Mouse (Mus musculus): ENCODE results near the gene Rgs6.

DNA sequence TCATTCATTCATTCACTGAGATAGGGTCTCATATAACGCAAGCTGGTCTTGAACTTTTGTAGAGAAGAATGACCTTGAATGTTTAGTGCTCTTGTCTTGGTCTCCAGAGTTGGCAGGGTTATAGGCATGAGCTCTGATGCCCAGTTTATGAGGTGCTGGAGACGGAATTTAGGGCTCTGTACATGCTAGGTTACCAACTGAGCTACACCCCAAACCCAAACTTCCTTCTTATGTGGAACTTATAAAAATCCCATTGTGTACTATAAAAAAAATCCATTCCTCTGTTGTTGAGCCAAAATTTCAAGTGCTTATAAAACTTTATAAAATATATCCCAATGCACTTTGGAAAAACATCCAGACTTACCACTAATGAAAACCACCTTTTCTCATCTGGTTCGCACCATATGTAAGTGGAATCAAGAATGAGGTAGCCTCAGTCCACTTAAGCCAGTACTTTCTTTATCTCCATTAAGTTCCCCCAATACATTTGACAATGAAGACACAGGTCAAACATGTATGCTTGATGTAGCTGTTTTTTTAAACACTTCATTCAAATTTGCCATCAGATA, 260.3 kb downstream of the Rgs6 start:
- TF ChIP-seq CTCF (IDR thresholded peaks at IDR 0.05; ENCODE audit: low read depth, low read length) = no peak
- no peak for TF ChIP-seq POLR2A (IDR thresholded peaks at IDR 0.05; ENCODE audit: borderline replicate concordance, low read depth, low read length)

Data from bone marrow macrophage, adult 2 months (primary cell).